Mouse (Mus musculus) erythroblast, embryonic 14.5 days (primary cell): ENCODE measurements around the gene Olfr1006. TPM values are rescaled to one million over a fixed set of nuclear protein-coding genes. Genes with fewer than 3 reads are reported as not detected.
"Not testable (repeated sequence)": the region's sequence is repeated elsewhere in the genome, so short reads cannot be mapped to it uniquely, and the experiment has no call there.

ENCODE experiments used
- H3K27me3 ChIP-seq: 2 replicates; pipeline ENCODE4 v1.6.1; 2012; ENCODE audit warnings: inconsistent platforms; ENCODE audit not compliant: control insufficient read depth
- H3K36me3 ChIP-seq: 2 replicates; pipeline ENCODE4 v1.6.1; 2012; ENCODE audit warnings: mild to moderate bottlenecking, inconsistent platforms; ENCODE audit not compliant: control insufficient read depth
- H3K4me1 ChIP-seq: 2 replicates; pipeline ENCODE4 v1.6.1; 2012; ENCODE audit warnings: inconsistent platforms; ENCODE audit not compliant: control insufficient read depth
- H3K4me3 ChIP-seq: replicated peaks from 2 replicates; pipeline ENCODE3; 2012; ENCODE audit warnings: moderate library complexity, mild to moderate bottlenecking, inconsistent platforms
- H3K9me3 ChIP-seq: 2 replicates; pipeline ENCODE4 v1.6.1; 2012; ENCODE audit warnings: low read length, inconsistent platforms, mixed read lengths; ENCODE audit not compliant: control insufficient read depth
- GATA1 ChIP-seq: IDR thresholded peaks from 2 replicates; pipeline ENCODE4 v1.6.1; 2012; ENCODE audit warnings: low read length, inconsistent platforms, mixed read lengths
- TAL1 ChIP-seq: IDR thresholded peaks from 3 replicates; pipeline ENCODE4 v1.6.1; 2012; ENCODE audit warnings: low read length, inconsistent platforms, mixed read lengths
- polyA plus RNA-seq: library from polyadenylated mRNA; stranded (reverse); fragments of >175 nt; gene quantifications from 2 replicates; pipeline ENCODE4 v1.2.3, GENCODE M21; 2012

The Olfr1006 gene
- polyA plus RNA-seq = not detected in 2 replicates

DNA sequence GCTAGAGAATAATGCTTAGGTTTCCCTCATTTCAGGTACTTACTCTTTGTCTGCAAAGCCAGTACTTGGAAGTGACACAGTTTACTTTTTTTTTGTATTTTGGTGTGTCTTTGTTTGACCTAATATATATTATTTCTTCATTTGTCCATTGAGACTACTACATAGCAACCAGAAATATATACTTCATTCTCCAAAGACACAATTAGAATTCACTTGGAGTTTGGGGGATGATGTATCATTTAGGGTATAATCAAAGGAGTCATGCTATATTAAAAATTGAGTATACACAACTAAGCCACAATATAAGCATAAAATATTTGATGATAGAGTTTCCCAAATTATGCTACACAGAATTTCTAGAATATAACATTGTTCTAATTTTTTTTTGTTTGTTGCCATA, at the start of gene Olfr1006:
Olfr1006 (minus strand) TSS at position 101 of the 400 bp plus-strand sequence.
- Histone ChIP-seq H3K9me3 (no peaks in the 10 kb centered on the region), H3K36me3 (no peaks in the 10 kb centered on the region), H3K27me3 (no peaks in the 10 kb centered on the region), H3K4me1 (no peaks in the 10 kb centered on the region), H3K4me3 (no peak within 1 kb of the TSS)
- TF ChIP-seq TAL1 (no peak), GATA1 (no peak)

DNA sequence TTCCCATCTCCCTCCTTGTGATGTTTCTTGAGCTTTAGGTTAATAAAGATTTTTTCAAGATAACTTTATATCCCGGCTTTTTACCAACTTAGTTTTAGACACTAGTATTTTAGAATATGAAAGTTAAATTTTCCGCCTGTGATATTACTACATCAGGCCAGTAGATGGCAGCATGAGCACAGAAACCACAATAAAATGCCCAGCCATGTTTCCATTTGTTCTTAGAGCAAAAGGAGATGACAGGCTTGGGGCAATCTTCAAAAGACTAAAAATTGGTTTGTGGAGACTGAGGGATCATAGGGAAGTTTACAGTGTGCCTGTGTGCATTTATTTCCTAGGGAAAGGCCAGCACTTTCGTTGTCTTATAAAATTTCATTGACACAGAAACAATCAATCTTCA, 47.2 kb upstream of the Olfr1006 start:
- H3K9me3 ChIP-seq = no peaks in the 10 kb centered on the region
- H3K36me3 ChIP-seq = no peaks in the 10 kb centered on the region
- no peak overlapping the region for H3K4me3 ChIP-seq
- TF ChIP-seq TAL1 (no peak), GATA1 (no peak)
- H3K27me3 ChIP-seq = no peaks in the 10 kb centered on the region
- H3K4me1 ChIP-seq = no peaks in the 10 kb centered on the region

DNA sequence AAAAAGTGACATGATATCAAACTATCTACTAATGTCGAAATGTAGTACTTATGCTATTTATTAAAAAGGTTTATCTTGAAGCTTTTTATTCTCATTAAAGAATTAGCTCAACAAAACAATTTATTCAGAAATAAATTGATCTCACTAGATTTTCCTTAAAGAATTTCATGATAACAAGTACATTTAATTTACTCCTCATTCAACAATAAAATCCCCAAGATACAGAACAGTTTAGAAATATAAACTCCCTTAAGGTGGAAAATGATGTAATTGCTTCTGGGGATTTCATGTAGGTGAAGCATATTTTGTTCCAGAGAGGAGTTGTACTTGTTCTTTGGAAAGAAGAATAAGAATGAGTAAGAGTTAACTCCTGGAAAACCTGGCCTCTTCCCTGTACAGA, 36.6 kb upstream of the Olfr1006 start, which contains the start of gene Olfr1009:
Olfr1009 (plus strand) TSS at position 301 of the 400 bp plus-strand sequence.
- Histone ChIP-seq H3K27me3 (no peaks in the 10 kb centered on the region), H3K9me3 (peaks cover 3% of the 10 kb centered on the region; the same call in 1 of the 2 replicates), H3K36me3 (no peaks in the 10 kb centered on the region), H3K4me1 (no peaks in the 10 kb centered on the region), H3K4me3 (no peak within 1 kb of the TSS)
- TF ChIP-seq GATA1 (no peak), TAL1 (no peak)

DNA sequence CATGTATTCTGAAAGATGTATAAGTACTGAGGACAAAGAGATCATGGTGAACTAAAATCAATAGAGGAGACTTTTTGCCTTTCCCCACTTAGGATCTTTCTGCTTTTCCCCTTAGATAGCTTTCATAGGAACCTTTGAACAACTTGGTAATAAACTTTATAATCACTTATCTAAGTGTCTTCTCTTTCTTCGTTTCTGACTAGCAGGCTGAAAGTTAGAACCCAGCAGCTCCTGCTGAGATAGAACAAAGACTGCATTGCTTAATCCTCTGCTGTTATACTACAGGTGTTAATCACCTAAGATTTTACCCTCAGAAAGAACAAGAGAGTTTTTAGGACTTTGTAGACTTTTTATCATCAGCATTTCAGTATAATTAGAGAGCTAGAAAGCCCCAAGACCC, 32.6 kb upstream of the Olfr1006 start:
- no peak for TF ChIP-seq GATA1
- TF ChIP-seq TAL1 = no peak
- no peaks in the 10 kb centered on the region for H3K36me3 ChIP-seq

DNA sequence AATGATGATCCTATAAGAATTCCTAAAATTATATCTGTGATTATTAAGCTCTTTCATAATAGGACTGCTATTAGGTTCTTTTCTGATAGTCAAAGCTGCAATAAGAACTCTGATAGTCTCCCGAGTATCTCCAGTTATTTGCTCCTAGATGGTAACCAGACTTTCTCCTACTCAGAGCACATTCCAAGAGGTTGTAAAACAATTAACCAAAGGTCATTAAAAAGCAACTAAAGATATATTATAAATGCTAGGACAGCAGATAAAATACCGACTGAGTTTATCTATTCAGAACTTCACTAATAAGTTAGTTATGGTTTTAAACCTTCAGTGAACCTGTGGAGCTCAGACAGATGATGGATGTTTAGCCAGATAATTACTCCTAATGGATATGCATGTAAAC, 32.1 kb upstream of the Olfr1006 start:
- H3K4me3 ChIP-seq, H3K9me3 ChIP-seq, H3K4me1 ChIP-seq, H3K27me3 ChIP-seq, H3K36me3 ChIP-seq: not testable (repeated sequence)

More for the DNA sequence above, 32.6 kb upstream of the Olfr1006 start:
- Histone ChIP-seq H3K27me3 (no peaks in the 10 kb centered on the region), H3K4me1 (no peaks in the 10 kb centered on the region), H3K9me3 (peaks cover 8% of the 10 kb centered on the region), H3K4me3 (no peak overlapping the region)

DNA sequence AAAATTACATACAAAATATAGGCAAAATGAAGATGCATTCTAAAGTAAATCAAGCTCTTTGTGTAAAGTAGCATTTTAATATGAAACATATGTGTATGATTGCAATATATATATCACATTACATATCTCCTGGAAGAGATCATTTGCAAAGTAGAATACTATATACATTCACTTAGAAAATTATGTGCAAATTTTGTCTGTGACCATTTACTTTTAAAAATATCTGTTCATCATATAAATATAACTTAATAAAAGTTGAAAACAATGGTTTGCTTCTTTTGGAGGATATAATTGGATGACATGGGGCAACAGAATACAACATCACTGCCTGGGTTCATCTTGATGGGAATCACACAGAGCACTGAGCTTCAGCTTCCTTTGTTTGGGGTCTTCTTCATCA, 10.6 kb upstream of the Olfr1006 start, which contains the start of gene Olfr1008:
Olfr1008 (plus strand) TSS at position 301 of the 400 bp plus-strand sequence.
- no peak within 1 kb of the TSS for H3K4me3 ChIP-seq
- TF ChIP-seq GATA1 (no peak), TAL1 (no peak)
- no peaks in the 10 kb centered on the region for H3K4me1 ChIP-seq
- peaks cover 3% of the 10 kb centered on the region for H3K9me3 ChIP-seq
- H3K36me3 ChIP-seq = no peaks in the 10 kb centered on the region
- H3K27me3 ChIP-seq = no peaks in the 10 kb centered on the region

DNA sequence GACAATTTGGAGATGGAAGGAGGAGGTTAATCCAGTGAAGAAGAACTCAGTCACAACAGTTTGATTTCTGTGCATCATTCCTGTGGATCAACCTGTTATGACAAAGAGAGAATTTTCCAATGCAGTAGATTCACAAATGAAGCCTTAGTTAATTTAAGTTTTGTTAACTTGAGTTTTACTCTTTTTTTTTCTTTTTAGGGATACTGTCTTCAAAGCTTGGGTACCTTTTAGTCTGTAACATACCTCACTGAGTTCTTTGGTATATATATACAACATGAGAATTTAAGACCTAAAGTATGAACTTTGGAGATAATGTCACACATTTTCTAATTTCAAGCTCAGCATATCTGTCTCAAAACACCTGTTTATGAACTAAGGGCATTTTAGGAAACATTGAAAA, 14.2 kb downstream of the Olfr1006 start, which contains the start of gene Olfr154:
Olfr154 (minus strand) TSS at position 101 of the 400 bp plus-strand sequence.
- not testable (repeated sequence) for H3K4me3 ChIP-seq, H3K27me3 ChIP-seq, H3K4me1 ChIP-seq, H3K36me3 ChIP-seq, H3K9me3 ChIP-seq

DNA sequence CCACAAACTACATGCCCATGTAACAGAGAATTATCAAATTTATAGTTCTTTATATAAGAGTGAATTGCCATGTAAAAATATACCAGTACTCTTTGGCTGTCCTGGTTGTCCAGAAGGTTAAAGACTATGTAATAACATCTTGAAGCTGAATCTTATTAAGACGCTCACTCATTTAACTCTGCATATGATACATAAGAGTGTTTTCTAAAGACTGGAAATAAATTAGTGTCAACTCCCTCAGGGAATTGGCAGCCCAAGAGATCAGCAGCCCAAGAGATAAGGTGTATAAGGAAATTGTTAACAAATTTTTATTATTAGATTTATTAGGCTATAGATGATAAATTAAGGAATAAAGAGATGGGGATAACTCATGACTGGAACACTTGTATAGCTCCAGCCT, 28.0 kb downstream of the Olfr1006 start, which contains the start of gene Olfr1002:
Olfr1002 (minus strand) TSS at position 101 of the 400 bp plus-strand sequence.
- Histone ChIP-seq H3K27me3 (no peaks in the 10 kb centered on the region), H3K4me3 (no peak within 1 kb of the TSS), H3K36me3 (no peaks in the 10 kb centered on the region), H3K4me1 (no peaks in the 10 kb centered on the region), H3K9me3 (no peaks in the 10 kb centered on the region)
- TF ChIP-seq TAL1 (no peak), GATA1 (no peak)

Other genes with a start within 250 kb of the Olfr1006 start
- gene Olfr994, start 242.3 kb downstream of the Olfr1006 start, polyA plus RNA-seq = not detected in 2 replicates
- not detected in 2 replicates for gene Olfr995, start 235.1 kb downstream of the Olfr1006 start, polyA plus RNA-seq
- not detected in 2 replicates for gene 4833423E24Rik, start 159.7 kb downstream of the Olfr1006 start, polyA plus RNA-seq
- gene Olfr996, start 99.6 kb downstream of the Olfr1006 start, polyA plus RNA-seq = not detected in 2 replicates
- not detected in 2 replicates for gene Olfr998, start 89.8 kb downstream of the Olfr1006 start, polyA plus RNA-seq
- not detected in 2 replicates for gene Olfr1000, start 66.9 kb downstream of the Olfr1006 start, polyA plus RNA-seq
- gene Olfr1002, start 28.1 kb downstream of the Olfr1006 start, polyA plus RNA-seq = not detected in 2 replicates
- gene Olfr154, start 14.3 kb downstream of the Olfr1006 start, polyA plus RNA-seq = not detected in 2 replicates
- not detected in 2 replicates for gene Olfr1008, start 10.7 kb upstream of the Olfr1006 start, polyA plus RNA-seq
- not detected in 2 replicates for gene Olfr1009, start 36.7 kb upstream of the Olfr1006 start, polyA plus RNA-seq
- gene Olfr1012, start 84.0 kb upstream of the Olfr1006 start, polyA plus RNA-seq = not detected in 2 replicates
- gene Olfr1013, start 88.3 kb upstream of the Olfr1006 start, polyA plus RNA-seq = not detected in 2 replicates
- not detected in 2 replicates for gene Olfr1014, start 93.9 kb upstream of the Olfr1006 start, polyA plus RNA-seq
- gene Olfr1015, start 103.2 kb upstream of the Olfr1006 start, polyA plus RNA-seq = not detected in 2 replicates
- not detected in 2 replicates for gene Olfr1016, start 123.8 kb upstream of the Olfr1006 start, polyA plus RNA-seq
- not detected in 2 replicates for gene Olfr1018, start 139.7 kb upstream of the Olfr1006 start, polyA plus RNA-seq
- gene Olfr1019, start 166.7 kb upstream of the Olfr1006 start, polyA plus RNA-seq = 0.01 TPM in 1 of 2 replicates, not detected in the other
- gene Olfr1020, start 168.3 kb upstream of the Olfr1006 start, polyA plus RNA-seq = not detected in 2 replicates
- gene Olfr1022, start 189.8 kb upstream of the Olfr1006 start, polyA plus RNA-seq = not detected in 2 replicates
- not detected in 2 replicates for gene Olfr1023, start 206.9 kb upstream of the Olfr1006 start, polyA plus RNA-seq
- not detected in 2 replicates for gene Olfr1024, start 226.3 kb upstream of the Olfr1006 start, polyA plus RNA-seq
- not detected in 2 replicates for gene Olfr1025-ps1, start 236.4 kb upstream of the Olfr1006 start, polyA plus RNA-seq
- gene Olfr1026, start 242.8 kb upstream of the Olfr1006 start, polyA plus RNA-seq = not detected in 2 replicates